Comparison of ENCODE assay signal across 30 mouse cellular contexts in the genomic region with DNA sequence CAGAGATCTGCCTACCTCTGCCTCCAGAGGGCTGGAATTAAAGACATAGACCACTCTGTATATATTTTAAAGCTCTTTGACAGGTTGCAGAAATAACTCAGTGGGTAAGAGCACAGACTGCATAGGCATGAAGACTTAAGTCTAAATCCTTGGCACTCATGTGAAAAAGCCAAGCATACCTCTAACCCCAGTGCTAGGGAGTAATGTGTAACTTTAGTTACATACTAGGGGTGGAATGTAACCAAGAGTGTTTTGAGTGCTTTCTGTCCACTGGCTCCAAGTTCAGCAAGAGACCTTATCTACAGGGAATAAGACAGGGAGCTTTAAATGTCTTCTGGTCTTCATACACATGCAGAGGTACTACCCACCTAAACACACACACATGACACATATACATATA.
"Had no signal": no experiment of that assay in that cellular context is flagged by ENCODE, and none has a peak within 500 bp of the region (broad histone marks: within the 10 kb centered on the region; RNA-seq: fewer than 3 reads in every experiment).

No protein-coding gene starts in this region.

- H3K4me3 ChIP-seq: left cerebral cortex, adult 2 months; limb, embryonic 10.5 days; limb, embryonic 12.5 days; limb, embryonic 13.5 days; limb, embryonic 15.5 days; liver, embryonic 12.5 days; liver, embryonic 13.5 days; liver, embryonic 15.5 days; megakaryocyte, embryonic 14.5 days; midbrain, embryonic 10.5 days; midbrain, embryonic 12.5 days; midbrain, embryonic 13.5 days; midbrain, embryonic 15.5 days; myocyte; neural tube, embryonic 12.5 days had no signal

- H3K36me3 ChIP-seq: limb, embryonic 10.5 days; limb, embryonic 12.5 days; limb, embryonic 13.5 days; limb, embryonic 15.5 days; liver, embryonic 12.5 days; liver, embryonic 13.5 days; liver, embryonic 15.5 days; midbrain, embryonic 10.5 days; midbrain, embryonic 12.5 days; midbrain, embryonic 13.5 days; midbrain, embryonic 15.5 days; neural tube, embryonic 12.5 days had no signal

- ATAC-seq: liver, embryonic 12.5 days; liver, postnatal 0 days; midbrain, embryonic 13.5 days; midbrain, embryonic 15.5 days; midbrain, embryonic 16.5 days had no signal

- H3K4me1 ChIP-seq: liver, embryonic 12.5 days; liver, embryonic 13.5 days; liver, embryonic 15.5 days had no signal

- H3K9ac ChIP-seq: limb, embryonic 12.5 days; limb, embryonic 13.5 days; limb, embryonic 15.5 days; liver, embryonic 12.5 days; liver, embryonic 13.5 days; liver, embryonic 14.5 days; liver, embryonic 15.5 days; liver, postnatal 0 days; lung, embryonic 14.5 days; midbrain, embryonic 12.5 days; midbrain, embryonic 13.5 days; midbrain, embryonic 15.5 days; neural tube, embryonic 12.5 days had no signal

- H3K27ac ChIP-seq: left cerebral cortex, adult 2 months; limb, embryonic 12.5 days; limb, embryonic 13.5 days; limb, embryonic 15.5 days; liver, embryonic 12.5 days; liver, embryonic 13.5 days; liver, embryonic 14.5 days; liver, embryonic 15.5 days; macrophage; midbrain, embryonic 10.5 days; midbrain, embryonic 12.5 days; midbrain, embryonic 13.5 days; midbrain, embryonic 15.5 days; neural tube, embryonic 12.5 days had no signal

- H3K4me2 ChIP-seq: limb, embryonic 12.5 days; limb, embryonic 13.5 days; limb, embryonic 15.5 days; liver, embryonic 11.5 days; liver, embryonic 12.5 days; liver, embryonic 13.5 days; liver, embryonic 15.5 days; lung, embryonic 14.5 days; midbrain, embryonic 11.5 days; midbrain, embryonic 12.5 days; midbrain, embryonic 13.5 days; midbrain, embryonic 15.5 days; neural tube, embryonic 12.5 days had no signal

- DNase-seq: layer of hippocampus, postnatal 36 days; left cerebral cortex, postnatal 4 days; liver; liver, embryonic 13.5 days; liver, postnatal 0 days; lung, adult 18-20 months; lung, embryonic 14.5 days; lung, postnatal 14 days; lung, postnatal 36 days; lung, postnatal 4 days; midbrain, embryonic 14.5 days had no signal

- H3K27me3 ChIP-seq: limb, embryonic 12.5 days; limb, embryonic 13.5 days; limb, embryonic 15.5 days; midbrain, embryonic 12.5 days; midbrain, embryonic 15.5 days; neural tube, embryonic 12.5 days had no signal

- H3K9me3 ChIP-seq: limb, embryonic 10.5 days; limb, embryonic 12.5 days; limb, embryonic 13.5 days; limb, embryonic 15.5 days; liver, embryonic 12.5 days; liver, embryonic 13.5 days; liver, embryonic 15.5 days; midbrain, embryonic 10.5 days; midbrain, embryonic 12.5 days; midbrain, embryonic 13.5 days; midbrain, embryonic 15.5 days; neural tube, embryonic 12.5 days had no signal
